Mouse (Mus musculus) neutrophil, adult 5-6 weeks (primary cell): ENCODE results near the gene Zfr2. TPM values are rescaled to one million over a fixed set of nuclear protein-coding genes. Genes with fewer than 3 reads are reported as not detected.

Experiments
- ATAC-seq: fragments of 151-379, 151-347 bp; 2 replicates; pipeline ENCODE4 v1.8.0; 2017; ENCODE audit warnings: mild to moderate bottlenecking, moderate TSS enrichment; ENCODE audit not compliant: insufficient number of reproducible peaks, poor library complexity, low FRiP score, severe bottlenecking; ENCODE audit errors: extremely low read depth
- total RNA-seq: library from RNA; stranded (forward); fragments of 200-1000 nt; gene quantifications from 2 replicates; pipeline ENCODE4 v1.2.3, GENCODE M21; 2017

Zfr2 gene
- total RNA-seq, 1 experiment from 2014 or later = 1.5 TPM

DNA sequence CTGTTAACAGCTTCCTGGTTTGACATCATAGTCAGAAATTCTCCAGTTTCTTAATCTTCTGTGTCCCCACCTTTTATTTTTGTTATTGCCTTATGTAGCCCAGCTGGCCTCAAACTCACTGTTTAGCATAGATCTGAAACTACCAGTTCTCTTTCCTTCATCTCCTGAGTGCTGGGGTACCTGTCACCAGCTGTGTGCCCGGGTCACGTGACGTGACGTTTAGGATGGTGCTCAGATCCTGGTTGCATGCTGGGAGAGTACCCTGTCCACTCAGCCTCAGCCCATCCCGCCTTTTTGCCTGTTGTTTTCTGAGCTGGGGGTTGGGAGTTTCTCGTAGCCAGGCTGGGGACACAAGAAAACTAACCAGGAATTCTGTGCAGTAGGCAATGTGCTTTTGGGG, 64.3 kb downstream of the Zfr2 start:
- ATAC-seq = no peak

DNA sequence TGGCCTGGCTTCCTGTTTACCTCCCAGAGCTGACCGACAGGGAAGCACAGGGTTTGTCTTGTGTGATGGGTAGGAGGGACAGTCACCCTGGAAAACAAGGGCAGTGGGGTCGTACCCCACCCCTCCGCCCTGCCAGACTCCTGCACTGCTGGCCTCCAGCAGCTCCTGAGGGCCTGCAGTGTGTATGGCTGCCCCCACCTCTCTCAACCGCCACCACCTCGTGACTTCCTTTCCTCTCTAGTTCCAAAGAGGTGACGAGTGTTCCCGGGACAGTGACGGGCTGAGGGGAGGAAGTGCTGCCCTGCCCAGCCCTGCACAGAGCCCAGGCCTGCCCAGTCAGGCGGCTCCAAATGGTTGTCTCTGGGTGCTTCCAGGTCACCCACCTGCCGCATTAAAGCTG, 64.9 kb downstream of the Zfr2 start:
- ATAC-seq = peak; percentile 37

DNA sequence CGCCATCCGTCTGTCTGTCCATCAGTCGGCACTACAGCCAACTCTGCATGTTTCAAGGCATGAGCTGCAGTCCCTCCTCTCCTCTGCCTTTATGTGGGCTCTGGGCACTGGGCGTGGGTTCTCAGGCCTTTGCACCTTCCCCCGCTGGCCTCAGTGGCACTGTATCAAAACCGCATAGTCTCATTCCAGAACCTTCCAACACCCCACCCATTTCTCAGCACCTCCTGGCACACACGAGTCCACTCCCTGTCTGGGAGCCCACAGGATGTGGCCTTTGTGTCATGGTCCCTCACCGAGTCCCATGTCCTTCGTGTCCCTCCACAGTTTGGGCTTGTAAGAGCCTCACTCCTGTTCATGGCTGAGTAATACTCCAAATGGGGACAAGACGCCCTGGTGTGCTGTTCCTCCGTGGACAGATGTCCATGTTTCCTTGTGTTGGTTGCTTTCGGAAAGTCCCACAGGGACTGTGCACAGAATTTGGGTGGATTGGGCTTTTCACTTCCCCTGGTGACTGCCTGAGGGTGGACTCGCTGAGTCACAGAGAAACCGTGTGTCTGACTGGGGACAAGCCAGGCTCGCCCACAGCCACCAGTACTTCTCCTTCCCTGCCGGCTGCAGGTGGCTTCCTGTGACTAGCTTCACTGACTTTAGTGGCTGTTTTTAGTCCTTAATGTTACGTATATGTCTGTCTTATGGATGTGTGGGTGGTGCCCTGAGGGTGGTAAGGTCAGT, 65.6 kb downstream of the Zfr2 start:
- peak; percentile 68 for ATAC-seq

DNA sequence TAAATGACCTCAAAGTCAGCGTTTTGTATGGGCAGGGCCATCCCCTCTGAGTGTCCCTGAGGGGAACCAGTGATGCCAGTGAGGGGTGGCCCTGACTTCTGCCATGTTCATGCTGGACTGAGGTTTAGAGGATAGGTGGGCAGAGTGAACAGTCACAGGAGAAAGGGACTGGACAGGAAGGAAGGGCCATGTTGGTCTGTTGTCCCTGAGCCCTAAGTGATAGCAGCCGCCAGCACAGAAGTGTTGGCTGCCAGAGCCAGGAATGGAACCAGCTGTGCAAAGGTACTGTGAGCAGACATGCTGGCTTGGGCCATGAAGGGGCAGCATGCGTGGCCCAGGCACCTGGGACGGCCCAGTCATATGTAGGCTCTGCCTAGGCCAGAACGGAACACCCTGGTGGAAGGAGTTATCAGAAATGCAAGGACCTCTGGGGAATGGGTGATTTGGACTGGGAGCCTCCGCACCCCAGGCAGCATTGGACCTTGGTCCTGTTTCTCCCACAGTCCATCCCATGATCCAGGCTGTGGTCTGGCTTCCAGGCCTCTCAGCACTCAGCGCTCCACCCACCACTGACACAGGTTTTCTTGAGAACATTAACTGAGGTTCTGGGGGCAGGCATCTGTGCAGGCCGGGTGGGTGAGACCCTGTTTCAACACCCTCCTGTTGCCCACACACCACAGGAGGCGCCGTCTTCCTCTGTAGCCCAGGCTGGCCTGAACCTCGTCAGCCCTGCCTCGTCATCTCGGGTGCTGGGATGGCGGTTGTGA, 66.8 kb downstream of the Zfr2 start:
- no peak for ATAC-seq

DNA sequence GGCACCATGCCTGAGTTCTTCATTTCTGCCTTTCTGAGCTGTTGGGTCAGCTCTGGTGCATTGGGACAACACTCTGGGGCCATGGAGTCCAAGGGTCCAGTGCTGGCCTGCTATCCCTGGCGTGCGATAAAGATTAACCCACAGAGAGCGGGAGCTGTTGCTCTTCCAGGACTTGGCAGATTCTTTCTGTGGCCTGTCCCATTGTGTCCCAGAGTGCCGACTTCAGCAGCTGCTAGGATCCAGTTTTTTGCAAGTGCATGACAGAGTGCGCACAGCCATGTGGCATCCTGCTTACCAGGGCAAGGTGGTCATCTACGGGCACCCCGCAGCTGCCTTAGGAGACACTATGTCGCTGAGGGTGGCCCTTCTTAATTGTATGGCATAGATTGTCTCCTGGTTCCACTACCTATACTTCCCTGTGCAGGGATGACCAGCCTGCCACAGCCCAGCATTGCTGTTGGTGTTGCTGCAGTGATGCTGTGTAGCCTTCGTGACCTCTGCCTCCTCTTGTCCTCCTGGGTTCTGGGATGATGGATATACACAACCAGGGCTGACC, 67.5 kb downstream of the Zfr2 start:
- no peak for ATAC-seq

DNA sequence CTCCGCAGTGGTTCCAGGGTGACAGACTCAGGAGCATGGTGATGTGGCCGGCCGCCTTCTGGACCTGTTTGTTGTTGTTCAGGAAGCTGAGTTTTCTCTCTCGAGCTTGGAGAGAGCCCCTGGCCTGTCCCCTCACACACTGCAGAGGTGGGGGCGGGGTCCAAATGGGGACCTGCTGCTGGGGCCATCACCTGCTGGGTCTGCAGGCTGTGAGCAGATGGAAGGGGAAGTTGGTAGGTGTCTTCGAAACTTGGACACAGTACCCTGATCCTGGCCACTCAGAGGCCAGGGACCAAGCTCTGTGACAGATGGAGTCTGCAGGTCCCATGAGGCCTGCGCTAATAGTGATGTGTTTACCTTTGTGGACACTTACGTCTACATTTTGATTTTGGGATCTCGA, 68.4 kb downstream of the Zfr2 start:
- no peak for ATAC-seq

Other genes with a start within 250 kb of the Zfr2 start
- not detected in 2 replicates for gene Gng7, start 218.2 kb upstream of the Zfr2 start, total RNA-seq
- not detected in 2 replicates for gene Diras1, start 207.5 kb upstream of the Zfr2 start, total RNA-seq
- 8.6 and 19.5 TPM in 2 replicates for gene Slc39a3, start 195.7 kb upstream of the Zfr2 start, total RNA-seq
- gene Sgta, start 173.0 kb upstream of the Zfr2 start, total RNA-seq = 59.2 and 64.5 TPM in 2 replicates
- gene Thop1, start 163.1 kb upstream of the Zfr2 start, total RNA-seq = 1.5 and 4.5 TPM in 2 replicates
- 0.23 TPM in 1 of 2 replicates, not detected in the other for gene Creb3l3, start 134.3 kb upstream of the Zfr2 start, total RNA-seq
- 91.5 and 96.6 TPM in 2 replicates for gene Map2k2, start 127.2 kb upstream of the Zfr2 start, total RNA-seq
- 28.7 and 31.1 TPM in 2 replicates for gene Zbtb7a, start 97.9 kb upstream of the Zfr2 start, total RNA-seq
- 34.5 and 40.5 TPM in 2 replicates for gene Pias4, start 65.2 kb upstream of the Zfr2 start, total RNA-seq
- 1,126 and 1,171 TPM in 2 replicates for gene Eef2, start 56.5 kb upstream of the Zfr2 start, total RNA-seq
- 47.3 and 52.0 TPM in 2 replicates for gene Dapk3, start 50.1 kb upstream of the Zfr2 start, total RNA-seq
- gene 4930442H23Rik, start 49.3 kb upstream of the Zfr2 start, total RNA-seq = not detected in 2 replicates
- gene Nmrk2, start 31.1 kb upstream of the Zfr2 start, total RNA-seq = not detected in 2 replicates
- gene Atcay, start 2.3 kb upstream of the Zfr2 start, total RNA-seq = not detected in 2 replicates
- 9.1 and 12.3 TPM in 2 replicates for gene Matk, start 19.8 kb downstream of the Zfr2 start, total RNA-seq
- gene Mrpl54, start 33.8 kb downstream of the Zfr2 start, total RNA-seq = 52.4 and 76.6 TPM in 2 replicates
- gene Apba3, start 33.8 kb downstream of the Zfr2 start, total RNA-seq = 16.6 and 24.0 TPM in 2 replicates
- gene Tjp3, start 58.4 kb downstream of the Zfr2 start, total RNA-seq = 7.2 and 13.1 TPM in 2 replicates
- gene Pip5k1c, start 59.8 kb downstream of the Zfr2 start, total RNA-seq = 98.0 and 112 TPM in 2 replicates
- gene Cactin, start 87.9 kb downstream of the Zfr2 start, total RNA-seq = 30.1 and 38.4 TPM in 2 replicates
- 4.1 and 5.6 TPM in 2 replicates for gene Tbxa2r, start 95.6 kb downstream of the Zfr2 start, total RNA-seq
- gene Gipc3, start 110.1 kb downstream of the Zfr2 start, total RNA-seq = 0.25 TPM in 1 of 2 replicates, not detected in the other
- 30.3 and 36.5 TPM in 2 replicates for gene Hmg20b, start 117.3 kb downstream of the Zfr2 start, total RNA-seq
- gene Mfsd12, start 124.3 kb downstream of the Zfr2 start, total RNA-seq = 2.6 and 2.8 TPM in 2 replicates
- 4.2 and 5.5 TPM in 2 replicates for gene 4930404N11Rik, start 132.7 kb downstream of the Zfr2 start, total RNA-seq
- gene Fzr1, start 145.4 kb downstream of the Zfr2 start, total RNA-seq = 16.5 and 16.8 TPM in 2 replicates
- gene Dohh, start 151.3 kb downstream of the Zfr2 start, total RNA-seq = 11.2 and 16.9 TPM in 2 replicates
- 3.1 and 5.6 TPM in 2 replicates for gene Gm48551, start 151.3 kb downstream of the Zfr2 start, total RNA-seq
- 2.2 TPM in 1 of 2 replicates, not detected in the other for gene Gm48552, start 155.8 kb downstream of the Zfr2 start, total RNA-seq
- 2.5 and 2.6 TPM in 2 replicates for gene Smim24, start 159.9 kb downstream of the Zfr2 start, total RNA-seq
- gene Nfic, start 222.5 kb downstream of the Zfr2 start, total RNA-seq = 8.3 and 12.2 TPM in 2 replicates
- gene Celf5, start 249.6 kb downstream of the Zfr2 start, total RNA-seq = not detected in 2 replicates